ENCODE assay signal across 22 mouse cellular contexts in the genomic region with DNA sequence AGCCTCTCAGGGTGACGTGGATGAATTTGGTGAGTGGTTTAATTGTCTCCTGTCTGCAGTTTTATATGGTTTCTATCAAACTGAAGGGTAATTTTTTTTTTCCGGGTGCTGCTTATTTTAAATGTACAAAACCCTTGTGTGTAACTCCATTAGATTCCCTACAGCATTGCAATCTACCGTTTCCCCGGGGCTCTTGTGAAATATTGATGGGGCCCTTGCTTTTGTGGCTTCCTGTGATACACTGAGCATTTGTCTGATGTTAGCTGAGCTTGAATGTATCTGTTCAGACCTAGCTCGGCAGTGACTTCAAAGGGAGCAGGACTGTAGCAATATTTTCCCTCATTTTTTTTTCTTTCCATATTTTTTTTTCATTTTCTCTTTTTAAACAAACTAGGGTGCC.
"Had no signal": no experiment of that assay in that cellular context is flagged by ENCODE, and none has a peak within 500 bp of the region (broad histone marks: within the 10 kb centered on the region; RNA-seq: fewer than 3 reads in every experiment).

No protein-coding gene starts in this region.

- H3K9me3 ChIP-seq: intestine, embryonic 15.5 days; limb, embryonic 10.5 days; lung, embryonic 15.5 days had no signal

- ATAC-seq: intestine, embryonic 15.5 days; liver, embryonic 12.5 days had no signal

- H3K4me3 ChIP-seq: intestine, embryonic 15.5 days; kidney, embryonic 15.5 days; limb, embryonic 10.5 days; limb, embryonic 13.5 days; liver, embryonic 12.5 days; liver, embryonic 15.5 days; lung, embryonic 15.5 days had no signal

- H3K4me2 ChIP-seq: intestine, embryonic 15.5 days; kidney, embryonic 15.5 days; limb, embryonic 13.5 days; liver, embryonic 12.5 days; liver, embryonic 15.5 days; lung, embryonic 15.5 days; midbrain, embryonic 11.5 days had no signal

- H3K27me3 ChIP-seq: intestine, embryonic 15.5 days; kidney, embryonic 15.5 days; limb, embryonic 13.5 days; liver, embryonic 12.5 days; liver, embryonic 15.5 days; lung, embryonic 15.5 days had no signal

- H3K4me1 ChIP-seq: liver, embryonic 15.5 days had no signal

- H3K9ac ChIP-seq: intestine, embryonic 15.5 days; kidney, embryonic 15.5 days; limb, embryonic 13.5 days; liver, embryonic 12.5 days; liver, embryonic 15.5 days; lung, embryonic 15.5 days had no signal

- H3K36me3 ChIP-seq: intestine, embryonic 15.5 days; kidney, embryonic 15.5 days; liver, embryonic 12.5 days; liver, embryonic 15.5 days; lung, embryonic 15.5 days had no signal

- DNase-seq: kidney, adult 11 months; kidney, adult 8-10 months; kidney, postnatal 10 days; kidney, postnatal 36 days; liver; lung, adult 18-20 months; lung, postnatal 10 days; lung, postnatal 36 days; retina, postnatal 1 day; right cerebral cortex, postnatal 25 days; spleen, adult 18-20 months; thymus, adult 2 months; thymus, postnatal 14 days; thymus, postnatal 4 days had no signal

- H3K27ac ChIP-seq: intestine, embryonic 15.5 days; kidney, embryonic 15.5 days; limb, embryonic 10.5 days; limb, embryonic 13.5 days; liver, embryonic 12.5 days; liver, embryonic 15.5 days; lung, embryonic 15.5 days had no signal
